Mouse (Mus musculus) ovary, postnatal 14 days (tissue): ENCODE measurements around the gene Rfx8.

ENCODE experiments used
- DNase-seq: peaks from one replicate; pipeline ENCODE4 v3.0.0; 2022; ENCODE audit warnings: low spot score

The Rfx8 gene

GRCm38 (mm10) chr1:39720632-39721350 lies at the start of gene Rfx8:
TSS of gene Rfx8 (minus strand) at chr1:39720997.
- DNase-seq, result no peak

DNA sequence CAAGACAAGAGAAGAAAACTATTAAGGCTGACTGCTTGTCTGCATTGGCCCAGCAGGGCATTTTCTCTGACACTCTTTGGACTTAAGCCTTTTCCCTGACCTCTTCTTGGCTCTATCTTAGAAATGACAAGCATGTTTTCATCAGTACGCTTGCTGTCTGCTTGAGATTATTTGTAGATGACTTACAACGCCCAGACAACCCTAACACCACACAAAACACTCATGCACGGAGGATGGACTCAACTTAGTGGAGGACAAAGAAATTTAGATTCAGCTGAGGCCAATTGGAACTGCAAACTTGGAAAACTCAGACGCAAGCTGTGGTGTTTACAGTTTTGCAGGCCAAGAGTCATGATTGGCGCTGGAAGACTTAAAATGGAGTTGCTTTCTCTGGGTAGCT lies 49.6 kb upstream of the Rfx8 start:
- no peak for DNase-seq

GRCm38 (mm10) chr1:39768017-39768416 lies 47.2 kb upstream of the Rfx8 start:
- DNase-seq, result no peak

DNA sequence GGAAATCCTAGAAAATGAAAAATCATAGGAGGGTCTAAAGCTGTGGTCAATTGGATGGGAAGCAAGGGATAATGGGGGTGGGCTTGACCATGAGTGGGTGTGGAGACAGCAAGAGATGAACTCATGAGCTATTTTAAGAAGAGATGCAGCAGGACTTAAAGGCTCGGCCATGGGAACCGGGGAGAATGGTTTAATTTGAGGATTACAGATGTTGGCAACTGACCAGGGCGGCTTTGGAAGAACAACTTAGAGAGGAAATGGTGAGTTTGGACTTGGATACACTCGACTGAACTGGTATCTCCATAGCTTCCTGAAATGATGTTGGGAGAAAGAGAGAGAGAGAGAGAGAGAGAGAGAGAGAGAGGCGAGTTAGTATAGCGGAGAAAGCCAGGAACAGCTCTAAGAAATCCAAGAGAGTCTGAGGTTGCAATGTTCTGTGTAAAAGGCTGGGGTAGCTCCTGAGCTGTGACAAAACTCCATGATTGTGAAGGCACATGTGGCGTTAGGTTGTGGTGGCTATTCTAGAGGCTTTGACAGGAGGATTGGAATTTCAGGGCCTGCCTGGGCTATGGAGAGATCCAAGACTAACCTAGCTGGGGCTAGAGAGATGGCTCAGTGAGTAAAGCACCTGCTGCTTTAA lies 45.2 kb upstream of the Rfx8 start:
- no peak for DNase-seq

GRCm38 (mm10) chr1:39762025-39762370 lies 41.2 kb upstream of the Rfx8 start:
- DNase-seq, result peak; percentile 52

GRCm38 (mm10) chr1:39761211-39762024 lies 40.6 kb upstream of the Rfx8 start:
- peak; percentile 48 for DNase-seq

DNA sequence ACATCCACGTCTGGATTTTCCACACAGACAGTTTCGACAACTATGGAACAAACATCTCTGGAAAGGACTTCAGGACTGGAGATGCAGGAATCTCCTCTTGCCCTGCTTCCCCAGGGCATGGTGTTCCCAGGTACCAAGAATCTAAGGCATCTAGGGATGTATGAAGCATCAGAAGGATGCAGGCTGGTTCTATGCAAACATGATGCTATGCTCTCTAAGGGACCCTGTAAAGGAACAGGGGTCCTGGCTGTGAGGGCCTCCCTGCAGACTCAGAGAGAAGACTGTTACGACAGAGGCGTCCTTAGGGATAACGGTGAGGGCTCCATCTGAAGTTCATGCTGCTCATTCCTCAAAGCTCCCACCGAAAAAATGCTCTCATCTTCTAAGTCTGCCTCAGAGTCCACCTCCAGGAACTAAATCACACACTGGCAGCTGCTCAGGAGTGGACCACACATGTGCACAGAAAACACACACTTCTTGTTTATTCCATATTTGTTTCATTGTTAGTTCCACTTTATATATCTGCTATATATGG lies 39.5 kb upstream of the Rfx8 start:
- DNase-seq, result no peak

- DNase-seq, result no peak
Measured at GRCm38 (mm10) chr1:39759231-39760175, 38.7 kb upstream of the Rfx8 start.

- no peak for DNase-seq
Measured at GRCm38 (mm10) chr1:39758244-39758643, 37.4 kb upstream of the Rfx8 start.

GRCm38 (mm10) chr1:39756952-39757351 lies 36.2 kb upstream of the Rfx8 start:
- DNase-seq, result no peak

- DNase-seq, result no peak
Measured at GRCm38 (mm10) chr1:39754224-39754957, 33.6 kb upstream of the Rfx8 start.

DNA sequence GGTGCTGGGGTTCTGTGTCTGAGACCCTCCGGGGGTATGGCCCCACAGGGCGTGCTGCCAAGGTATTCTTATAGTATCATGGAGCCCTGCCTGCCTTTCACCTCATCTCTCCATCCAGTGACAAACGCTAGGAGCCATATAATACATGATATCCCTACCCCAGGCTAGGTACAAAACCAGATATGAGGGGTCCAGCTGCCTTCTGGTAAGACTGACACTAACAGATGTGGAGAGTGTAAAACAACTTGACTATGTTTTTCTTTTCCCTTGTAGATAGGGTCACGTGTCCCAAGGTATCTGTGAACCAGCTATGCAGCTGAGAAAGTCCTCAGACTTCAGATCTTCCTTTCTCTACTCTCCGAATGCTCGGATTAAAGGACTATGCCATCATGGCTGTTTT lies 30.7 kb upstream of the Rfx8 start:
- DNase-seq, result no peak

GRCm38 (mm10) chr1:39749664-39750063 lies 28.9 kb upstream of the Rfx8 start:
- no peak for DNase-seq

DNA sequence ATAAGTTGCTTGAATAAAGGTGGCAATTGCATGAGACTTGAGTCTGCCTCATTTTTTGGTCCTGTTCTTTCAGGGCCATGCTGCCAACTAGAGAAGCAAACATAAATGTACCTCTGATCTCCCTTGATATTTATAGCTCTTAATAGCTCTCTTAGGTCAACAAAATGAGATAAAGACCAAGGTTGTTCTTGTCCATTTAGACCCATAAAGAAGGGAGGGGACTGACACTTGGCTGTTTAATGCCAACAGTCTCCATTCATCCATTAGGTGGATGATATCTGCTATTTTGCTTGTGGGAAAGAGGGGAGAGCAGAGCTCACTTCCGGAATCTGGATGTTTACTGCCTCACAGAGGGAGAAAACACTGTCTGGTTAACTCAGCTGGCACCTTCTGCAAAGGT lies 28.4 kb upstream of the Rfx8 start:
- DNase-seq, result no peak

DNA sequence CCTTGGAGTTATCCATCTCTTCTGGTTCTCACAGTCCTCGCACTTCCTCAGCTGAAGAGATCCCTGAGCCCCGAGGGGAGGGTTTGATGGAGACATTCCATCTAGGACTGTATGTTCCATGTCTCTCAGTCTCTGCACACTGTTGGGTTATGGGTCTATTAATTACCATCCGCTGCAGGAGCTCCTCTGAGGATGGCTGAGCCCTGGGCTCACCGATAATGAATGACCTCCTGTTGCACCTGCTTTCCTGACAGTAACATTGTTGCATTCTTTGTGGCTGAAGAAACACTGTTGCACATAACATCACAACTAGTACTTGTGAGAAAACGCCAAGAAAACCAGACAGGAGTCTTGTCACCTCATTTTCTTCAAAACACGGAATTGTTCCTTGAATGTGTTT lies 27.9 kb upstream of the Rfx8 start:
- DNase-seq, result no peak

- DNase-seq, result no peak
Measured at GRCm38 (mm10) chr1:39746464-39746863, 25.7 kb upstream of the Rfx8 start.

GRCm38 (mm10) chr1:39740948-39741347 lies 20.2 kb upstream of the Rfx8 start:
- DNase-seq, result no peak

DNA sequence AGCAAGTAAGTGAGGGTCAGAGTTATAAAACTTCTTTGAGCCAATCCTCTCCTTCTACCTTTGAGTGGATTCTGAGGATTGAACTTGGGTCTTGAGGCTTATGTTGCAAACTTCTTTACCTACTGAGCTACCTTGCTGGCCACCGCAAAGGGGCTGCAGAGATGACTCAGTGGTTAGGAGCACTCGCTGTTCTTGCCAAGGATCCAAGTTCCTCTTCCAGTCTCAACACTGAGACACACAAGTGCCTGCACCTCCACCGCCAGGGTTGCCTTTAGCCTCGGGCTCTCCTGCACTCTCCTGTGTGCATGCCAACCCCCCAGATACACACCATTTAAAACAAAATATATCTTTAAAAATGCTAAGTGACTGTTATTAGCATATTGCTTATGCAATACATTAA lies 19.2 kb upstream of the Rfx8 start:
- DNase-seq, result no peak

- no peak for DNase-seq
Measured at GRCm38 (mm10) chr1:39735927-39736604, 15.3 kb upstream of the Rfx8 start.

- no peak for DNase-seq
Measured at GRCm38 (mm10) chr1:39735493-39735892, 14.7 kb upstream of the Rfx8 start.
